Comparison of ENCODE assay signal across 1 mouse cellular context in the genomic region with DNA sequence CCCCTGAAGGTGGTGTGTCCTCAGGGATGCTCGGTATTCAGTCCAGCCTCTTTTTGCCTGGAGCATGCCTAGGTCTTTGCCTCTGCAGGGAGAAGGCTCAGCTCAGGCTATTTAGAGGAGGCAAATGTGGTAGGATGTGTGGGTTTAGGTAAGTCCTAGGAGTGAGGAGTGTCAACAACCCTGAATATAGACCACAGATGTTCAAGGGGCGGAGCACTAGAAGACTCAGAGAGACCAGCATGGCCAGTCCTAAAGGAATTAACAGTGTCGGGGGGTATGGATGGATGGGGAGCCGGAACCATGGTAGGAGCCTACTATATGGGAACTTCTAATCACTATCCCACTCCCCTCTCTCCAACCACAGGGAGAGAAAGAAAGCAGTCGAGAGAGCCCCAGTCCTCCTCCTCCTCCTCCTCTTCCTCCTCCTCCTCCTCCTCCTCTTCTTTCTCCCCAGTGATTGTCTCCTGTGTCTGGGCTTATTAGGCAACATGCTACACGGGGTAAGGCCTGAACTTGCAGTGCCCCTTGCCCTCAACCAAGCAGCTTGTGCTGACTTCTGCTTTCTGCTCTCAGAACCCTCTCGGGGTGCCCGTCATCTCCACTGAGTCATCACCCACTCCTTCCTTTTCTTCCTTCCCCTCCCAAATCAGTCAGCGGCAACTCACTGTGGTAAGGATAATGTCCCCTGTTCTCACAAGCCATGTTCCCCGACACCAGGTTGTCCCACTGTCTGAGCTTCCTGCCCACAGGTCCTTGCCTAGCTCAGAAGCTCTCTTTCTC.
TF ChIP-seq lines count a peak whose summit lies in the region.

No protein-coding gene starts in this region.

TF ChIP-seq in MEL, 35 proteins besides CTCF, POLR2A, EP300 and RAD21 (continued from another document):
- peak; percentile 57; the same call in 1 of the 2 replicates for TF ChIP-seq TBP (IDR thresholded peaks at IDR 0.05; ENCODE audit: low read depth, low read length)
- peak; percentile 41 for TF ChIP-seq TCF12 (IDR thresholded peaks at IDR 0.05; ENCODE audit: low read depth, low read length)
TF ChIP-seq in MEL: peak in this region for 11.
